Mouse (Mus musculus): ENCODE results near the gene Defb26. TPM values are rescaled to one million over a fixed set of nuclear protein-coding genes. Genes with fewer than 3 reads are reported as not detected.

The Defb26 gene
- polyA plus RNA-seq, 1 experiment, result not detected

GRCm38 (mm10) chr2:152517981-152518380 lies 6.5 kb upstream of the Defb26 start, which contains the start of gene Defb28:
Gene Defb28 (plus strand): TSS chr2:152518255.
- H3K27me3 ChIP-seq (ENCODE audit: control insufficient read depth), result no peaks in the 10 kb centered on the region

GRCm38 (mm10) chr2:152516084-152516483 lies 4.6 kb upstream of the Defb26 start:
- Histone ChIP-seq H3K36me3 (ENCODE audit: control insufficient read depth) (no peaks in the 10 kb centered on the region), H3K4me1 (ENCODE audit: control insufficient read depth) (no peaks in the 10 kb centered on the region), H3K27me3 (ENCODE audit: control insufficient read depth) (no peaks in the 10 kb centered on the region), H3K9me3 (ENCODE audit: control insufficient read depth, low read length) (no peaks in the 10 kb centered on the region), H3K4me3 (replicated peaks) (no peak overlapping the region)
- TF ChIP-seq TAL1 (IDR thresholded peaks at IDR 0.05; ENCODE audit: low read length), result no peak
- TF ChIP-seq GATA1 (IDR thresholded peaks at IDR 0.05; ENCODE audit: low read length), result no peak

More at GRCm38 (mm10) chr2:152517981-152518380, 6.5 kb upstream of the Defb26 start, which contains the start of gene Defb28:
- no peak within 1 kb of the TSS for H3K4me3 ChIP-seq (replicated peaks)
- H3K9me3 ChIP-seq (ENCODE audit: control insufficient read depth, low read length), result no peaks in the 10 kb centered on the region; the same call in 1 of the 2 replicates
- TF ChIP-seq GATA1 (IDR thresholded peaks at IDR 0.05; ENCODE audit: low read length) (no peak), TAL1 (IDR thresholded peaks at IDR 0.05; ENCODE audit: low read length) (no peak)
- no peaks in the 10 kb centered on the region for H3K4me1 ChIP-seq (ENCODE audit: control insufficient read depth)
- H3K36me3 ChIP-seq (ENCODE audit: control insufficient read depth), result no peaks in the 10 kb centered on the region

DNA sequence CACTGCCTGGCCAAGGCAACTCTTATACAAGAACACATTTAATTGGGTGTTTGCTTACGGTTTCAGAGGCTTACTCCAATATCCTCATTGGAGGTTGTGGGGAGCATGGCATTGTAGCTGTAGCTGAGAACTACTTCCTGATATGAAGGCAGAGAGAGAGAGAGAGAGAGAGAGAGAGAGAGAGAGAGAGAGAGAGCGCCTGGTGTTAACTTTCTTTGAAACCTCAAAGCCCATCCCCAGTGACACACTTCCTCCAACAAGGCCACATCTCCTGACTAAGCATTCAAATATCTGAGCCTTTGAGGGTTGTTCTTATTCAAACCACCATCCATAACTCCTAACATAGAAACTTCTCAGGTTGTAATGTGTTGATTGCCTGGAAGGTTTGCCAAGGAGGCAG lies 7.5 kb downstream of the Defb26 start:
- no peaks in the 10 kb centered on the region for H3K27me3 ChIP-seq (ENCODE audit: control insufficient read depth)
- H3K9me3 ChIP-seq (ENCODE audit: control insufficient read depth, low read length), result no peaks in the 10 kb centered on the region
- H3K4me3 ChIP-seq (replicated peaks), result no peak overlapping the region
- no peaks in the 10 kb centered on the region for H3K36me3 ChIP-seq (ENCODE audit: control insufficient read depth)
- TF ChIP-seq GATA1 (IDR thresholded peaks at IDR 0.05; ENCODE audit: low read length) (no peak), TAL1 (IDR thresholded peaks at IDR 0.05; ENCODE audit: low read length) (no peak)
- no peaks in the 10 kb centered on the region; the same call in 1 of the 2 replicates for H3K4me1 ChIP-seq (ENCODE audit: control insufficient read depth)

DNA sequence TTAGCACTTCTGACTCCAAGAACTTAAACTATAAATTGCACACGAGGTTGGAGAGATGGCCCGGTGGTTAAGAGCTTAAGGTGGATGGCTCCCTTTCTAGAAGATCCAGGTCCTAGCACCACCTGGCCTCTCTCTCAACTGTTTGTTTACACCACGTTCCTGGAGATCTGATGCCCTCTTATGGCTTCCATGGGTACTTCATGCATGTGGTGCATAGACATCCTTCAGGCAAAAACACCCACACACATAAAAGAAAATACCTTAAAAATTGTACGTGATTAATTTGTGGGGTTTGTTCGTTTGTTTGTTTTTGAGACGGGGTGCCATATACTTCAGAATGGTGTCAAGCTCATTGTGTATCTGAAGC lies 10.6 kb downstream of the Defb26 start:
- Histone ChIP-seq H3K9me3 (ENCODE audit: control insufficient read depth, low read length) (no peaks in the 10 kb centered on the region), H3K4me1 (ENCODE audit: control insufficient read depth) (peaks cover 2% of the 10 kb centered on the region), H3K27me3 (ENCODE audit: control insufficient read depth) (no peaks in the 10 kb centered on the region), H3K36me3 (ENCODE audit: control insufficient read depth) (no peaks in the 10 kb centered on the region), H3K4me3 (replicated peaks) (no peak overlapping the region)
- TF ChIP-seq TAL1 (IDR thresholded peaks at IDR 0.05; ENCODE audit: low read length) (no peak), GATA1 (IDR thresholded peaks at IDR 0.05; ENCODE audit: low read length) (no peak)

GRCm38 (mm10) chr2:152500204-152500862 lies 11.2 kb downstream of the Defb26 start:
- H3K36me3 ChIP-seq (ENCODE audit: control insufficient read depth), result no peaks in the 10 kb centered on the region
- TF ChIP-seq TAL1 (IDR thresholded peaks at IDR 0.05; ENCODE audit: low read length) (no peak), GATA1 (IDR thresholded peaks at IDR 0.05; ENCODE audit: low read length) (no peak)
- H3K4me3 ChIP-seq (replicated peaks), result no peak overlapping the region
- H3K27me3 ChIP-seq (ENCODE audit: control insufficient read depth), result no peaks in the 10 kb centered on the region
- peaks cover 2% of the 10 kb centered on the region for H3K4me1 ChIP-seq (ENCODE audit: control insufficient read depth)
- no peaks in the 10 kb centered on the region for H3K9me3 ChIP-seq (ENCODE audit: control insufficient read depth, low read length)

- H3K4me1 ChIP-seq (ENCODE audit: control insufficient read depth), result peaks cover 2% of the 10 kb centered on the region
- no peak for TF ChIP-seq TAL1 (IDR thresholded peaks at IDR 0.05; ENCODE audit: low read length)
- no peak for TF ChIP-seq GATA1 (IDR thresholded peaks at IDR 0.05; ENCODE audit: low read length)
These were observed 13.5 kb downstream of the Defb26 start for GRCm38 (mm10) chr2:152498020-152498419.

DNA sequence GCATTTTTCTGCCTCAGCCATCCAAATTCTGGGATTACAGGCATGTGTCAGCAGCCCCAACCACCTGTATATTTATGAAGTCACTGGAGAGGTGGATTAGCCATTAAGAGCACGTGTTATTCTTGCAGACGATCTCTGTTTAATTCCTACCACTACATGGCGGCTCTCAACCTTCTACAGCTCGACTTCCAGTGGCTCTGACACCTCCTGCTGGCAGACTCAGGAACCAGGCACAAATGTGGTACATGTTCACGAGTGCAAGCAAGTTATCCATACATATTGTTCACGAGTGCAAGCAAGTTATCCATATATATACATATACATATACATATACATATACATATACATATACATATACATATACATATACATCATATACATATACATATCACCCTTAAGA lies 18.3 kb downstream of the Defb26 start:
- TF ChIP-seq GATA1 (IDR thresholded peaks at IDR 0.05; ENCODE audit: low read length) (no peak), TAL1 (IDR thresholded peaks at IDR 0.05; ENCODE audit: low read length) (no peak)
- H3K9me3 ChIP-seq (ENCODE audit: control insufficient read depth, low read length), result no peaks in the 10 kb centered on the region
- no peak overlapping the region for H3K4me3 ChIP-seq (replicated peaks)
- H3K27me3 ChIP-seq (ENCODE audit: control insufficient read depth), result no peaks in the 10 kb centered on the region
- peaks cover 2% of the 10 kb centered on the region for H3K4me1 ChIP-seq (ENCODE audit: control insufficient read depth)
- H3K36me3 ChIP-seq (ENCODE audit: control insufficient read depth), result no peaks in the 10 kb centered on the region

More at GRCm38 (mm10) chr2:152498020-152498419, 13.5 kb downstream of the Defb26 start:
- Histone ChIP-seq H3K9me3 (ENCODE audit: control insufficient read depth, low read length) (no peaks in the 10 kb centered on the region), H3K36me3 (ENCODE audit: control insufficient read depth) (no peaks in the 10 kb centered on the region), H3K27me3 (ENCODE audit: control insufficient read depth) (no peaks in the 10 kb centered on the region), H3K4me3 (replicated peaks) (no peak overlapping the region)

DNA sequence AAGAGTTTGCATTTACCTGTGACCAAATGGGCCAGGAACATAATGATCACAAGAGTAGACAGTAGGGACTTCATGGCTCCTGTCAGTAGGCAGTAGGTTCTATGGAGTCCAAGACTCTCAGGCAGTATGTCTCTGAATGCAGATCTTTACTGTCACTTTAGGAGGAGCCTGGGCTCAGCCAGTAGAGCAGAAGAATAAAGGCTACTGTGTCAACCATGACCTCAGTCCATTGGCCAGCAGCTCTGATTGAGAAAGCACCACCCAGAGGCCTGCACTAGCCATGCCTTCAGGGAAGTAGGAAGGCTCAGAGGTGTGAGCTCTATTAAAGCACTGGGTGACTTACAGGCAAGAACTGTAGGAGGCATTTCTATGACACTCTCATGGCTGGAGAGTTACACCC lies 21.5 kb downstream of the Defb26 start, which contains the start of gene Defb22:
TSS of gene Defb22 (minus strand) at position 101 of the 400 bp plus-strand sequence.
- Histone ChIP-seq H3K4me1 (ENCODE audit: control insufficient read depth) (no peaks in the 10 kb centered on the region), H3K4me3 (replicated peaks) (no peak within 1 kb of the TSS), H3K36me3 (ENCODE audit: control insufficient read depth) (no peaks in the 10 kb centered on the region), H3K9me3 (ENCODE audit: control insufficient read depth, low read length) (peaks cover 3% of the 10 kb centered on the region; the same call in 1 of the 2 replicates), H3K27me3 (ENCODE audit: control insufficient read depth) (no peaks in the 10 kb centered on the region)
- TF ChIP-seq TAL1 (IDR thresholded peaks at IDR 0.05; ENCODE audit: low read length), result no peak
- no peak for TF ChIP-seq GATA1 (IDR thresholded peaks at IDR 0.05; ENCODE audit: low read length)

- TF ChIP-seq TAL1 (IDR thresholded peaks at IDR 0.05; ENCODE audit: low read length) (no peak), GATA1 (IDR thresholded peaks at IDR 0.05; ENCODE audit: low read length) (no peak)
- peaks cover 3% of the 10 kb centered on the region; the same call in 1 of the 2 replicates for H3K9me3 ChIP-seq (ENCODE audit: control insufficient read depth, low read length)
- H3K36me3 ChIP-seq (ENCODE audit: control insufficient read depth), result no peaks in the 10 kb centered on the region
- H3K4me1 ChIP-seq (ENCODE audit: control insufficient read depth), result no peaks in the 10 kb centered on the region
- H3K4me3 ChIP-seq (replicated peaks), result no peak overlapping the region
- no peaks in the 10 kb centered on the region for H3K27me3 ChIP-seq (ENCODE audit: control insufficient read depth)
These were observed 24.5 kb downstream of the Defb26 start for GRCm38 (mm10) chr2:152487024-152487423.
